Mouse (Mus musculus) naive thymus-derived CD4-positive, alpha-beta T cell, adult 2 months (primary cell): ENCODE data around the gene Gm21981.

Source experiments
- DNase-seq: peaks from one replicate; pipeline ENCODE4 v3.0.0-alpha.2; 2011; ENCODE audit warnings: low read depth

Gm21981 gene

DNA sequence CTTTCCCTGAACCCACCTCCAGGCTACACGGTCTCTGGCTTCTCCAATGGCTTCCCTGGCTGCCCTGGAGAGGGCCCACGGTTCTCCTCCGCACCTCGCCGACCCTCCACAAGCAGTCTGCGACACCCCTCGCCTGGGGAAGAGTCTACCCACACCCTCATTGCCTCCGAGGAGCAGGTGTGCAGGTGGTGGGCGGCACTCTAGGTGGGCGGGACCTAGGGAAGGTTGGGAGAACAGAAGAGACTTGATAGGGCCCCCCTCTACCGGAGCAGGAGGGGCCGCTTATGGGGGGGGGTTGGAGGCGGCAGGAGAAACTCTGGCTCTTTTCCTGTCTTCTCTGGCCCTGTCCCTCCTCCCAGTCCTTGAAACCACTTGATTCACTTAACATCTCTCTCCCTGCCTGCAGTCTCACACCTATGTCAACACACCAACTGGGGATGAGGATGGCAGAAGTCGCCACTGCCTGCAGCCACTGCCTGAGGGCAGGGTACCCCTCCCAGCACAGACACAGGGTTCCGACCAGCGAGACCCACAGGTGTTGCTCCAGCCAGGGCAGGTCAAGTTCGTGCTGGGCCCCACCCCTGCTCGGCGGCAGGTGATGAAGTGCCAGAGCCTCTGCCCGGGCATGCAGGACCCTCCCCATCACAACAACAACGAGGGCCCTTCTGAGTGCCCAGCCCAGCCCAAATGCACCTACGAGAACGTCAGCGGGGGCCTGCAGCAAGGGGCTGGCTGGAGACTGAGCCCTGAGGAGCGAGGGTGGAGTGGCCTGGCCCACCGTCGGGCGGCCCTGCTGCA lies 8.5 kb upstream of the Gm21981 start:
- DNase-seq: no peak

DNA sequence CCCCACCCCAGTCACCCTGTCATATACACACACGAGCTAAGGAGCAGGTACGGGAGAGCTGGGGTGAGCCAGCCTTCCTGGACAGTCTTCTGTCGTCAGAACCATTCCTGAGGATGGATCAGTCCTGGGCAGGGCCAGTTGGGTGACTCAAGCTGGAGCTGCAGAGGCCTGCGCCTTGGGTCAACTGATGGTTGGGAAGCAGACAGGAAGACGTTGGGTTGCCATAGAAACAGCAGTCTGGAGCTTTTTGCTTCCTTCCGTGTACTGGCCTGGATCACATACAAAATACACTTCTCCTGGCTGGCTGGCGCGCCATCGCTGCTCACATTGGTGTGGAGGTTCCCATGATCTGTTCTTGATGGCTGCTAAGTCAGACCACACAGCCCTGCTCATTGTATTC lies 7.5 kb upstream of the Gm21981 start:
- no peak for DNase-seq

DNA sequence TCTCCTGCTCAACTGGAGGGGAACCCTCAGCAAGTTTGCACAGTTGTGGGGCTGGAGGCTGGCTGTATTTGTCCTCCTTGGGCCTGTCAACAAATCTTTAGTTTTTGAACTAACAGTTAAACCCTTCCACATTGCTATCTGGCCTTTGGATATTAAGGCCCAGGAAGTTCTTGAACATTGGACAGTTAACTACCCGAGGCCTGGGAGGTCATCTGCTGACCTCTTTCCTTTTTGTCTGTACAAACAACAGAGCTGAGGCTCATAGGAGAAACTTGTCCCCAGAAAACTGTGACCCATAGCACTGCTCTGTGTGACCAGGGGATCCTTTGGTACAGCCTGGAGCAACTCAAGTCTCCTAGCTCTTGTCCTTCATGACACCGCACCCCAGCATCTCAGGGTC lies 4.8 kb upstream of the Gm21981 start:
- no peak for DNase-seq

DNA sequence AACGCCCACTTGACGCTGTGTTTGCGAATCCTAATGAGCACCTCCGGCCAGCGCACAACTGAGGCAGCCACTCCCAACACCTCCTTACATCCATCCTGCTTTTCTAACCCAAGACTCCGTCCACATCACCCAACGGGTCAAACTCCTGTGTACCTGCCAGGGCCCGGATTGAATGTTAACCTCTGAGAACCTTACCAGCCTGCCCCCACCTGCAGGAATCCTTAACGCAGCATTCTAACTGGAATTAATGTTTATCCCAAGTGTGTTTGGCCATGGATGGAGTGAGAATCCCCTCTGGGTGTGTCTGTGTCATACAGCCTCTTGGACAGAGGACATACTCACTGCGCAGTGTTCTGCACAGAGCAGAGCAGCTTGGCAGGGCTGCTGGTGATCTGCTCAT lies 3.9 kb upstream of the Gm21981 start:
- DNase-seq: no peak

DNA sequence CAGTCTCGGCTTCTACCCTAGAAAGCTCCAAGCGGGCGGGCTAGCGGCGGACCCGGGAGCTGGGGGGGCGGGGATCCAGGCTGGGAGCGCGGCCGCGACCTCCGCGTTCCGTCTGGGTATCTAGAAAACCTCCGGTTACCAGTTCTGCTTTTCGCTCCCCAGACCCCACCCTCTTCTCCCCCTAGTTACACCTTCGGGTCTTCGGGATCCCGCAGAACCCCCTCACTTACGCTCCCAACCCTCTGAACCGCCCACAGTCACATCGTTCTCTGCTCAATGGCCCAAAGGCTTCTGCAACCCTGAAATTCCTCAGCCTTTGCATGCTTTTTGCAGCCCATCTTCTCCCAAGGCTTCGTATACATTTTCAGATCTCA lies 1.1 kb upstream of the Gm21981 start:
- DNase-seq: no peak

DNA sequence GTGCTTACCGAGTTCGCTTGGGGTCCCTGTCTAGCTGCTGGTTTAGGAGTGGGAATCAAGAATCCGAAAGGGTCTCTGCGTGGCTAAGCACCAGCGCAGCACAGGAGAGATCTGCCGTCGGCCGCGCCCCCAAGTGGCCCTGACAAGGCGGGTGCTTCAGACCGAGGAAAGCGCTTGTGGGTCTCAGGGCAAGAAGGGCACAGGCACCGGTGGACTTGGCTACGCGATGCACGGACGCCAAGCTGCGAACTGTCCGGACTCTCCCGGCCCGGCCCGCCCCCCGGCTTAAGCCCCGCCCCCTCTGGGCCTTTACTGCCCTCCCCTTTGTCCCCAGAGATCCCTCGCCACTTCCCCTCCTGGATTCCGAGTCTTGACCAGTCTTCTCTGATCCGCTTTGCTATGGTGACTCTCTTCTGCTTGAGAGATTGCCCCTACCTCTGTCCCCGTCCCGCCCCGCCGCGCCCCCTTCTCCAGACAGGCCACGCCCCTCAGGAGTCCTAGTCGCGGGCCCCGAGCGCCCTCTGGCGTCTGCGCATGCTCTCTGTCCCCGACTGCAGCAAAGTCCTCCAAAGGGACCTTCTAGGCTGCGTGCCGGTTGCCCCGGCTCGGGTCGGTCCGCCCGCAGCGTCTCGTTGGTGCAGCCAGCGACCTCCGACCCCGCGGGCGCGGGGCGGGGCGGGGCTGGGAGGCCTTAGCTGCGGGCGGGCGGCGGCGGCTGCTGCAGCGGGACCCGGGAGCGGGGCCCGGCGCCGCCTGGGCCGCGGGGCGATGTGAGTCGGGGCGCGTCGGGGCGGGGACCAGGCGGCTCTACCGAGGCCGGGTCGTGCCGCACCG lies 465 bp upstream of the Gm21981 start, which contains the start of gene Prickle4:
Prickle4 (minus strand) TSS at position 234 of the 834 bp plus-strand sequence.
- DNase-seq: peak; percentile 97

DNA sequence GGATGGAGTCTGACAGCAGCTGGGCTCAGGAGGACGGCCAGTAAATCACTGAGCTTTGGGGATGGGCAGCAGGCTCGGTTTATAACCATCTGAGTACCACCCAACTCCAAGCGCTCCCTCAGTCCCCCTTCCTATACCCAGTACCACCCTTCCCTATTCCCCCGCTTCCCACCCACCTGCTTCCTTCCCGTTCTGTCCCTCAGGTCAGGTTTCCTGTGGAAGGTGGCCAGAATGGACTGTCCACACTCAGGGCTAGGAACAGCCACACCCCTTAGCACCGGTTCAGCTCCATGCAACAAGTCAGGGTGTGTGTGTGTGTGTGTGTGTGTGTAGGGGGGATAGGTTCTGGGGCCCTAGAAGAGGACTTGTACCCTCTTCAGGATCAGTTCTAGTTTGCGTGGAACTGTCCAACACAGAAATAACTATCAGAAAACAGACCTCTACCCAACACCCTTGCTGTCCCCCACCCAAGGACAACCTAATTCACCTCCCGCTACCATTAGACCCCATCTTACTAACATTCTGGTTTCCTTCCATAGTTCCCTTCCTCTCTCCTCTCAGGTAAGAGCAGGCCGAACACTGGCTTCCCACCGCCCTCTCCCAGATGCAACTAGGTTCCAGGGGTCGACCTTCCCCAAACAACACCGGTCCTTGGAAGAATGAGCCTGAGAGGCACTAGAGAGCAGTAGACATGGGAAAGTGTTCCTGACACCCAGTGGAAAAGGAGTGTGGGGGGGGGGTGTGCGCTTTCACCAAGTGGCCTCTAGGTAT lies 399 bp downstream of the Gm21981 start:
- no peak for DNase-seq

DNA sequence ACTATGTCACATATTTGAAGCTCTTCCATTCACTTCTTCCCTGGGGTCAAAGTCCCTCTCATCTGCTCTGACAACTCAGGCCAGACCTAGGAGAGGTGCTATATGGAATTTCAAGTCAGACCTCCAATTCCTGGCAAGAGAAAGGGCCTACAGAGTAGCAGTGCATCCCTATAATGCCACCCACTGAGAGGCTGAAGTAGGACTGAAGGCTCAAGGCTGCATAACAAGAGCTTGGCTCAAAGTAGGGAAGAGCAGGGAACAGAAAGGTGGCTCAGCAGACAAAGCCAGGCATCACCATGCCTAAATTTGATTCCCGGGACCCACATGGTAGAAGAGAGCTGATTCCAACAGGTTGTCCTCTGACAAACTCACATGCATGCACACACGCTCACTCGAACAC lies 2.6 kb downstream of the Gm21981 start:
- no peak for DNase-seq

DNA sequence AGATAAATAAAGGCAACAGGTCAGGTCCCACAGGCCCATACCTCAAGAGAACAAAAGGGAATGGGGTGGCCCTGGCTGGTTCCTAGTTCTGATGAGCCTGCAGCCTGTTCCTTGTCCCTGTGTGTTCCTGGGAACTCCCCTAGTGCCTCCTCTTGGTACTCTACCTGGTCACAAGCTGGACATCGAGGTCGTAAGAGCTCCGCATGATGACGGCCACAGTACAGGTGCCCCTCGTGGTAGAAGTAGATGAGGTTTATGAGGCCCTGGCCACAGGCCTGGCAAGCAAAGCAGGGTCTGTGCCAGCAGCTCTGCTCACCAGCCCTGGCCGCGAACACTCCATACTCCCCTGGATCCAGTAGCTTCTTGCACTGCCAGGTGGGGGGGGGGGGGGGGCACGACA lies 4.4 kb downstream of the Gm21981 start:
- DNase-seq: no peak

DNA sequence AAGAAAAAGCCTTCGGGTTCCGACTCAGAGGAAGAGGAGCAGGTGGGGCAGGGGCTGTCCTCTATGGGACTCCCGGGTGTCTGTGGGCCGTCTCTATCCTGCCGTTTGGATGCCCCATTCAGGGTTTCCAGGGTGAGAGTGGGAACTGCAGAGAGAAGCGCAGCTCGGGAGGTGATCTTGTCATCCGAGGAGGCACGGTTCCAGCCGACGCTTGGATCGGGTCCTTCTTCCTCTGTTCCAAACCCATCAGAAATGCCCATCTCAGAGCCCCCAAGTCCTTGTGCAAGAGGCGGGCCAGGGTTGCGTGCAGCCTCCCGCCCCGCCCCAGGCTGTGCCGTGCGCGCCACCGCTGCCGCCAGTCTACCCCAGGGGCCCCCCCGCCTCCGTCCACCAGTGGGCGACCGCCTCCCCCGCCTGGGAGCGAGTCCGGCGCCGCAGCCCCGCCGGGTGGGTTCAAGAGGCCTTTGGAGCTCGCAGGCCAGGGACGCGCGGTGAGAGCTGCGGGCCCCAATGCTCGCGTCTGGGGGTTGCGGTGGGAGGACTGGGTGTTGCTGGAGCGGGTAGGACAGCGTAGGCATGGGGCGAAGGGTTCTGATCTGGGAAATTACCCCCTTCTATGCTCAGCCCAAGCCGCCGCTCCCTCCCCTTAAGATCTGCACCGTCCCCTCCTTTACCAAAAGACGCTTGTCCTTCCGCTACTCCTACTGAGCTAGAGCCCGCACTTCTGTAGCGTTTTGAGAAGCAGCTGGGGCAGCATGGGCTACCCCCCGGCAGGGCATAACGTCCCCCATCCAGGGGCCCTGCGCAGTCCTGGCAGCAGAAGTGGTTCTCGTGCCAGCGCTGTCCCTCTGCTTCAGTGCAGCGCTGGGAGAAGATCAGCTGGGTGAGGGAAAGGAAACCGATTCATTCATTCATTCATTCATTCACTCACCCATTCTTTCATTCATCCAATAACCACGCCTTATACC lies 5.4 kb downstream of the Gm21981 start, which contains the start of gene Frs3:
Frs3 (plus strand) TSS at position 423 of the 968 bp plus-strand sequence.
- peak; percentile 61 for DNase-seq

DNA sequence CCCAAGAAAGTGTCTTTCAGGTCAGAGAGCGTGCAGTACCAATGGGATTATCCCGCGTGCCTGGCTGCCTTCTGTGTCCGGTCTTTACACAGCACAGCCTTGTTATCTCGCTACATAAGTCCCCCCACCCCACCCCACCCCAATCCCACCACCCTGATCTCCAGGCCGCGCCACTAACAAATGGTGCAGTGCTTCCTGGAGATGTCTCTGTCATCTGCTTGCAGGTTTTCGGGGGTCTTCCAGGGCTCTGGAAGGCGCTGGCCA lies 6.0 kb downstream of the Gm21981 start, which contains the start of gene Tomm6:
Tomm6 (minus strand) TSS at position 43 of the 264 bp plus-strand sequence.
- no peak for DNase-seq

DNA sequence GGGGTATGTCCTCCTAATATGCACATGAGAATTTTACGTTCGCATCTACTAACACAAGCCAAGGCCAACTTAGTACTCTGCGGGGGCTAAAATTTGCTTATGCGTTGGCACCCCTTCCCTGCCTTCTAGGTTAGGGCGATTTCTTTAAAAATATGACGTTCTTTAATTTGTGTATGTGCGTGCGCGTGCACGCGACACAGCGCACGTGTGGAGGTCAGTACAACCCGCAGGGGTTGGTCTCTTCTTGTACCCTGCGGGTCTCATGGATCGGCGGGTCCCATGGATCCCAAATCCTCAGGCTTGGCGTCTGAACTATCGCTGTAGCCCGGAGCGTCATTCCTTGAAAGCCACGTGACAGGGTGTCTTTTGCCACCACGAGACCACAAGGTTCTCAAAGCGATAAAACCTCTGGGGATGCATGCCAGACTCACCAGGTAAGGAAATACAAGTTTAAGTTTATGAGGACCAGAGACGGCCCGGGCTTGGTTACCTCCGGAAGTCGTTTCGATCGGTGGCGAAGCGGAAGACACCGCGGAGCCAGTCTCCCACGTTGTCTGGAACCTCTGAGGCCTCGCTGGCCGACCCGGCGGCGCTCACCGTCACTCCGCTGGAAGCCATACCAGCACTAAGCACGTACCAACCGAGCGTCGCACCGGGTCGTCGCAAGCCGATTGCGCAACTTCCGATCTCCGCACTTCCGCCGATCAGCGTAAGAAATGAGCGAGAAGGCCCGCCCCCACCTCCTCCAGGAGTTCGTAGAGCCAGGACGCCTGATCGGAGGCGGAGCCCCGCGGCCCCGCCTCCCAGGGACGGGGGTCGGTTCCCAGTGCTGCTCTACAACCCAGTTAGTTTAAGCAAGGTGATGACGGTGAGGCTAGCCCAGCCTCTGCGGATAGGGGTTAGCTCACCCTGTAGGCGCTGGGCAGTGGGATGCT lies 6.6 kb downstream of the Gm21981 start:
- DNase-seq: peak; percentile 96

DNA sequence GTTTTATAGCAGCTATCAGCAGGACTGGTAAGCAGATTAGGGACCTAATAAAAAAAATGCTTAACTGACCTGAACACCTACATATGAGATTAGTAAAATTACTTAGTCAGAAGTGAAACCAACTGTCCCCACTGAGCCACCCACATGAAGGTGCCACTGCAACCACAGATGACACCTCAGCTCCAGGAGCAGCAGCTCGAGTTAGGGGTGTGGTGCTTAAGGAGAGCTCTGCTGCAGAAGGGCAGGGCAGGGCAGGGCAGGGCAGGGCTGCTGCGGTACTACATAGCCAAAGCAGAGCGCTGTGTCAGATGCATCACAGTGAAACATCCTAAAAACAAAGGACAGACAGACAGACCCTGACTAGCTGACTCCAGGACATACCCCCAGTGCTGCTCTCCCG lies 11.4 kb downstream of the Gm21981 start:
- no peak for DNase-seq

DNA sequence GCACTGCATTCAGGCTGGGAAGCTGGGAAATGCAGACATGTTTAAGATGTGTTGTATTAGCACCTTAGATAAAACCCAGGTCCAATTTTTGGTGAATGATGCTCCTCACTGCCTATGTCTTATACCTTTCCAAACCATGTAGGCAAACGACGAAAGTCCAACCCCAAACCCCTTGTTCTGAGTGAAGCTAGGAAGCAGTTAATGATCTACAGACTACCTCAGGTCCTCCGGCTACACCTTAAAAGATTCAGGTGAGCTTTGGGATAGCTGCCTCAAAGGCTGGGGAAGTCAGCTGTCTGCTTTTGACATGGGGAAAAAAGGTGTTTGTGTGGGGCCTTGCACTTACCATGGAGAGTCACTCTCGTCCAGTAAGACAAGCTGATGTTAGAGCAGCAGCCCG lies 15.6 kb downstream of the Gm21981 start:
- no peak for DNase-seq

DNA sequence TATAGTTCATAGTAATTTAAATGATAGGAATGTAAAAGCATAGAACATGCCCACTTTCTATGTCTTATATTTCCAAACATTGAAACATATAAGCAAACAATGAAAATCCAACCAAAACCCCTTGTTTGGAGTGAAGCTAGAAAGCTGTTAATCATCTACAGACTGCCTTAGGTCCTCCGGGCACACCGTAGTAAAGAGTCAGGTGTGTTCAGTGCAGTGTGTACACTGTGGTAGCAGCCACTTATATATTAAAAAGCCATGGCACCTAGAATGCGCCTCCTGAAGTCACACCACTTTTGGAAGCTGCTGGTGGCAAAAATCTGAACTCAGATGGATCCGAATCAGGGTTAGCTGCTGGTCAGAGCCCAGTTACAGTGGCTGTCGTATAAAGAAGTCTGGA lies 16.0 kb downstream of the Gm21981 start:
- DNase-seq: no peak

DNA sequence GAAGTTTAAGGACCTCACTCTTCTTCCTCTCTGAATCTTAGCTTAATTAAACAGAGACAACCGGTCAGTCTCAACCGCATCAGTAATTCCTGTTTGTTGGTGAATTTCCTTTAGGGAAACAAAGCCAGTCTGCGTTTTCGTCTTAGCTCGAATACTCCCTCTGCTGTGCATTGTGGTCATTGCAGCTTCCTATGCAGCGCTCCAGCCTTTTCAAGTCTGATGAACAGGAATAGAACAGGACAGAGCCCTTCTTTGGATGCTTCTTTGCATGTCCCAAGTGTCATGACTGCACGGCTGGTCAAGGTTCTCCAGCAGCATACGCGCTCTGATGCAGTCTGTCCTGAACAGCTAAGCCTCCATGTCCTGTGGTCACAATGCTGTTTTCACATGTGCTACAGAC lies 17.7 kb downstream of the Gm21981 start:
- peak; percentile 79 for DNase-seq

DNA sequence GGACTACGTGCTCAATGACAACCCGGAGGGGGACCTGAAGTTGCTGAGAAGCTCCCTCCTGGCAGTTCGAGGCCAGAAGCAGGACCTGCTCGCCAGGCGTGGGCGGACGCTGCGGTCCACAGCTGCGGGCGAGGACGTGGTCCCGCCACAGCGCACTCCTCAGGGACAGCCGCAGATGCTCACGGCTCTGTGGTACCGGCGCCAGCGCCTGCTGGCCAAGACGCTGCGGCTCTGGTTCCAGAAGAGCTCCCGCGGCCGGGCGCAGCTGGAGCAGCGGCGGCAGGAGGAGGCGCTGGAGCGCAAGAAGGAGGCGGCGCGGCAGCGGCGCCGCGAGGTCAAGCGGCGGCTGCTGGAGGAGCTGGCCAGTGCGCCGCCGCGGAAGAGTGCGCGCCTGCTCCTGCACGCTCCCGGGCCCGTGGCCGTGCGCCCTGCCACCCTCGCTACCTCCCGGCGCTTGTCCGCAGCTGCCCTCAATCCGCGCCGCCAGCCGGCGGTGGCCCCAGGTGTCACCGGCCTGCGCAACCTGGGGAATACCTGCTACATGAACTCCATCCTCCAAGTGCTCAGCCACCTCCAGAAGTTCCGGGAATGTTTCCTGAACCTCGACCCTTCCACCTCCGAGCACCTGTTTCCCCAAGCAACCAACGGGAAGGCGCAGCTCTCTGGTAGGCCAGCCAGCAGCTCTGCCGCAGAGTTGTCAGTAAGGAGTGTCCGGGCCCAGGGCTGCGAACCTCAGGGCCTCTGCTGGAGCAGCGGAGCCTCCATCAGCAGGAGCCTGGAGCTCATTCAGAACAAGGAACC lies 21.7 kb downstream of the Gm21981 start:
- no peak for DNase-seq

DNA sequence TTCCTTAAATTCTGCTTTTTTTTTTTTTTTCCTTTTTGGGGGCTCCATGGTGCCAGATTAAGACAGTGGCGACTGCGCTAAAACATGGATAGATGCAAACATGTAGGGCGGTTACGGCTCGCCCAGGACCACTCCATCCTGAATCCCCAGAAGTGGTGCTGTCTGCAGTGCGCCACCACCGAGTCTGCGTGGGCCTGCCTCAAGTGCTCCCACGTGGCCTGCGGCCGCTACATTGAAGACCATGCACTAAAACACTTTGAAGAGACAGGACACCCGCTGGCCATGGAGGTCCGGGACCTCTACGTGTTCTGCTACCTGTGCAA lies 22.3 kb downstream of the Gm21981 start:
- no peak for DNase-seq

DNA sequence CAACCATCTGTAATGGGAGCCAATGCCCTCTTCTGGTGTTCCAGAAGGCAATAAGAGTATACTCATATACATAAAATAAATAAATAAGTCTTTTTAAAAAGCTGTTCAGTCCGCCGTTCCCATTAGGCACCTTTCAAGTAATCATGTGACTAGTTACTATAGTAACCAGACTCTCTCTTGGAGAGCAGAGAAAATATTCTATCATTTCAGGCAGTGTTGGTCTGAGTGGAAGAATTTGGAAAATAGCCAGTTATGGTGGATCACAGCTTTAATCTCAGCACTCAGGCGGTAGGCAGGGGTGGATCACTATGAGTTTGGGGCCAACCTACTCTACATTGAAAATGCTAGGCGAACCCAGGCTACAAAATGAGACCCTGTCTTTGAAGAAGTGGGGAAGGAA lies 25.1 kb downstream of the Gm21981 start:
- no peak for DNase-seq

DNA sequence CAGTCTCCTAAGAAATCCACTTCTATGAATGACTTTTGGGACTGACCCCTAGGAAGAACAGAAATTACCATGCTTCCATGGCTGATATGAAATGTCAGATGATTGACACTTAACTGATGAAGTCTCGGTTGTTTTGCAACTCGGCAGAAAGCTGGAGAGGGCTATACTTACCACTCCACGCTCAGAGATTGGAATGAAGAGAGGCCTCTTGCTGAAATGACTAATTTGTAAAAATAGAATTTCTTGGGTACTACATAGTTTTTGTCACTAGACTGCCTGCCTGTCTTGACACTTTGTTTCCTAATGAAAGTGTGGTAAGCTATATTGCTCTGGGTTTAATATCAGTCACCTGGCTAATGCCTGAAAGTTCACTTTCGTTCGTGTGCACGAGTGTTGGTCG lies 29.8 kb downstream of the Gm21981 start:
- DNase-seq: no peak
